ENCODE assay signal across 21 mouse cellular contexts in genomic region chr8:111599707-111600444, GRCm38 (mm10). TPM values are rescaled to one million over a fixed set of nuclear protein-coding genes. Genes with fewer than 3 reads are reported as not detected.
DNase-seq lines count a peak whose midpoint lies in the region; ATAC-seq and TF ChIP-seq lines count a peak whose summit lies in the region.
"Had no signal": no experiment of that assay in that cellular context is flagged by ENCODE, and none has a peak within 500 bp of the region (broad histone marks: within the 10 kb centered on the region; RNA-seq: fewer than 3 reads in every experiment).

No protein-coding gene starts in this region.

- intact Hi-C loops in left cerebral cortex, postnatal 10 days (cut with DNase I), result no loop called here

- no peak overlapping the region for H3K4me3 ChIP-seq in intestine, postnatal 0 days (ENCODE audit: low read depth, low read length)
- no peak overlapping the region for H3K4me3 ChIP-seq in intestine, embryonic 16.5 days (ENCODE audit: low read length)
- H3K4me3 ChIP-seq: erythroblast, embryonic 14.5 days; forebrain, embryonic 13.5 days; heart, embryonic 10.5 days; hindbrain, embryonic 13.5 days; limb, embryonic 15.5 days; liver, embryonic 15.5 days; midbrain, embryonic 12.5 days; neural tube, embryonic 15.5 days had no signal

- no peak overlapping the region for H3K9ac ChIP-seq in intestine, postnatal 0 days (ENCODE audit: low read depth, low read length)
- no peak overlapping the region for H3K9ac ChIP-seq in intestine, embryonic 16.5 days (ENCODE audit: low read depth, low read length)
- H3K9ac ChIP-seq: forebrain, embryonic 13.5 days; hindbrain, embryonic 13.5 days; limb, embryonic 15.5 days; liver, embryonic 15.5 days; midbrain, embryonic 12.5 days; neural tube, embryonic 15.5 days had no signal

- peak; percentile 24 for DNase-seq in cerebellum, adult 11 months
- no peak for DNase-seq in cerebellum, postnatal 4 days (ENCODE audit: low spot score in 2 of 2)
- peak; percentile 33 for DNase-seq in CD4-positive helper T cell, adult 2 months (ENCODE audit: low read depth, low spot score)
- peak; percentile 28 to 38 for DNase-seq in cerebellum, postnatal 10 days
- no peak for DNase-seq in left cerebral cortex, postnatal 10 days (ENCODE audit: extremely low spot score in 1 of 2, low spot score in 2 of 2)
- no peak for DNase-seq in right cerebral cortex, postnatal 36 days (ENCODE audit: low spot score in 2 of 2)
- DNase-seq: adrenal gland, postnatal 14 days; gastrocnemius, postnatal 25 days; heart, postnatal 10 days had no signal

- no peaks in the 10 kb centered on the region for H3K9me3 ChIP-seq in intestine, postnatal 0 days (ENCODE audit: control insufficient read depth)
- H3K9me3 ChIP-seq in intestine, embryonic 16.5 days (ENCODE audit: control insufficient read depth, low read length), result no peaks in the 10 kb centered on the region
- H3K9me3 ChIP-seq: forebrain, embryonic 13.5 days; heart, embryonic 10.5 days; hindbrain, embryonic 13.5 days; limb, embryonic 15.5 days; liver, embryonic 15.5 days; midbrain, embryonic 12.5 days; neural tube, embryonic 15.5 days had no signal

- H3K36me3 ChIP-seq in intestine, postnatal 0 days (ENCODE audit: control insufficient read depth, insufficient read depth), result no peaks in the 10 kb centered on the region
- no peaks in the 10 kb centered on the region for H3K36me3 ChIP-seq in intestine, embryonic 16.5 days (ENCODE audit: control insufficient read depth, insufficient read depth, low read length)
- H3K36me3 ChIP-seq: heart, embryonic 10.5 days; hindbrain, embryonic 13.5 days; limb, embryonic 15.5 days; liver, embryonic 15.5 days; midbrain, embryonic 12.5 days; neural tube, embryonic 15.5 days had no signal

- H3K4me2 ChIP-seq in intestine, postnatal 0 days (replicated peaks; ENCODE audit: low read depth), result no peak overlapping the region
- no peak overlapping the region for H3K4me2 ChIP-seq in intestine, embryonic 16.5 days (ENCODE audit: low read depth, low read length)
- H3K4me2 ChIP-seq: forebrain, embryonic 13.5 days; hindbrain, embryonic 13.5 days; limb, embryonic 15.5 days; liver, embryonic 15.5 days; midbrain, embryonic 12.5 days; neural tube, embryonic 15.5 days had no signal

- H3K27ac ChIP-seq in intestine, postnatal 0 days (ENCODE audit: low read depth, low read length), result no peak overlapping the region
- no peak overlapping the region for H3K27ac ChIP-seq in intestine, embryonic 16.5 days (ENCODE audit: low read length)
- H3K27ac ChIP-seq: forebrain, embryonic 13.5 days; heart, embryonic 10.5 days; hindbrain, embryonic 13.5 days; limb, embryonic 15.5 days; liver, embryonic 15.5 days; midbrain, embryonic 12.5 days; neural tube, embryonic 15.5 days had no signal

- TF ChIP-seq CTCF in intestine, postnatal 0 days (IDR thresholded peaks at IDR 0.05; ENCODE audit: low read depth), result 0 out of 2 replicates have a peak, but pooled peaks have one; percentile 6

- 72% methylated on average over 9 of the region's 9 CpGs for WGBS in intestine, postnatal 0 days
- WGBS in intestine, embryonic 16.5 days, result 82% methylated on average over 9 of the region's 9 CpGs

- H3K27me3 ChIP-seq in intestine, postnatal 0 days (replicated peaks; ENCODE audit: control insufficient read depth, insufficient read depth, low read length), result no peaks in the 10 kb centered on the region
- no peaks in the 10 kb centered on the region for H3K27me3 ChIP-seq in intestine, embryonic 16.5 days (replicated peaks; ENCODE audit: control insufficient read depth, insufficient read depth, low read length)
- H3K27me3 ChIP-seq: forebrain, embryonic 13.5 days; hindbrain, embryonic 13.5 days; limb, embryonic 15.5 days; liver, embryonic 15.5 days; midbrain, embryonic 12.5 days; neural tube, embryonic 15.5 days had no signal

- peaks cover 21% of the 10 kb centered on the region for H3K4me1 ChIP-seq in intestine, postnatal 0 days (replicated peaks; ENCODE audit: control insufficient read depth, insufficient read depth, low read length)
- H3K4me1 ChIP-seq in intestine, embryonic 16.5 days (ENCODE audit: control insufficient read depth, insufficient read depth, low read length), result peaks cover 33% of the 10 kb centered on the region

- ATAC-seq in intestine, postnatal 0 days, result no peak
- ATAC-seq in intestine, embryonic 16.5 days, result no peak
- ATAC-seq: forebrain, embryonic 13.5 days; lung, postnatal 0 days had no signal

RNA-seq across cellular contexts. Expression of gene Ldhd, which starts 30.3 kb away (rescaled TPM):
- 5.8 and 6.5 TPM in 2 replicates for polyA plus RNA-seq in intestine, postnatal 0 days (2015; fragmentation: Nextera tagmentation; extraction: Ambion mirVana)
- polyA plus RNA-seq in intestine, embryonic 16.5 days (2015; fragmentation: Nextera tagmentation; extraction: Ambion mirVana), result 2.7 and 3.5 TPM in 2 replicates
- total RNA-seq in left cerebral cortex, postnatal 10 days (2021), result 1 to 10 TPM; 1.9 to 2.2 TPM
- polyA plus RNA-seq: embryonic facial prominence, embryonic 11.5 days; erythroblast, embryonic 14.5 days had no signal

RNA-seq across cellular contexts. Expression of gene Zfp1, which starts 43.3 kb away (rescaled TPM):
- polyA plus RNA-seq in intestine, postnatal 0 days (2015; fragmentation: Nextera tagmentation; extraction: Ambion mirVana), result 6.9 and 7.8 TPM in 2 replicates
- polyA plus RNA-seq in intestine, embryonic 16.5 days (2015; fragmentation: Nextera tagmentation; extraction: Ambion mirVana), result 12.6 and 16.0 TPM in 2 replicates
- 10 to 100 TPM; 21.9 to 22.7 TPM for total RNA-seq in left cerebral cortex, postnatal 10 days (2021)

Comparison
In these comparisons a context has a peak if more than half of its experiments do, and no peak if none do; other contexts are left out.
1. DNase-seq: peak in cerebellum, adult 11 months (single experiment), CD4-positive helper T cell, adult 2 months (single experiment) and cerebellum, postnatal 10 days (2 of 2); none in cerebellum, postnatal 4 days (0 of 2), left cerebral cortex, postnatal 10 days (0 of 2) and right cerebral cortex, postnatal 36 days (0 of 2).